Mouse (Mus musculus) kidney, postnatal 0 days (tissue): ENCODE results near the gene Fcer1g. TPM values are rescaled to one million over a fixed set of nuclear protein-coding genes. Genes with fewer than 3 reads are reported as not detected.
A peak's percentile ranks its signal among the peaks of the same experiment; 100 is the strongest.

Experiments
- ATAC-seq: fragments of 200-750 bp; cut with Nextera tagmentation; replicated peaks from 2 replicates; pipeline ENCODE4 v1.8.0; 2017; ENCODE audit warnings: low read depth, moderate number of reproducible peaks, moderate TSS enrichment, moderate library complexity; ENCODE audit not compliant: low FRiP score
- DNase-seq: peaks from one replicate; pipeline ENCODE4 v3.0.0-alpha.2; 2016; ENCODE audit warnings: low spot score
- H3K27ac ChIP-seq: fragments of 300-500 bp; sonication (generic); 2 replicates; pipeline ENCODE4 v1.5.1; 2014; ENCODE audit warnings: mild to moderate bottlenecking
- H3K27me3 ChIP-seq: fragments of 300-500 bp; sonication (generic); 2 replicates; pipeline ENCODE4 v1.6.1; 2014; ENCODE audit warnings: low read length, mixed read lengths; ENCODE audit not compliant: insufficient read depth
- H3K36me3 ChIP-seq: fragments of 300-500 bp; sonication (generic); 2 replicates; pipeline ENCODE4 v1.6.1; 2014; ENCODE audit warnings: low read length, mixed read lengths; ENCODE audit not compliant: insufficient read depth
- H3K4me1 ChIP-seq: fragments of 300-500 bp; sonication (generic); replicated peaks from 2 replicates; pipeline ENCODE4 v1.6.1; 2014; ENCODE audit warnings: antibody characterized with exemption, low read length, mixed read lengths; ENCODE audit not compliant: insufficient read depth
- H3K4me2 ChIP-seq: fragments of 300-500 bp; sonication (generic); 2 replicates; pipeline ENCODE4 v1.6.1; 2014; ENCODE audit warnings: mild to moderate bottlenecking, low read length, moderate library complexity, mixed read lengths
- H3K4me3 ChIP-seq: fragments of 300-500 bp; sonication (generic); replicated peaks from 2 replicates; pipeline ENCODE4 v1.5.1; 2014; ENCODE audit warnings: low read depth, low read length
- H3K9ac ChIP-seq: fragments of 300-500 bp; sonication (generic); 2 replicates; pipeline ENCODE4 v1.6.1; 2014; ENCODE audit warnings: low read depth, low read length
- H3K9me3 ChIP-seq: fragments of 300-500 bp; sonication (generic); replicated peaks from 2 replicates; pipeline ENCODE4 v1.6.1; 2016; ENCODE audit warnings: low read length, inconsistent platforms, mixed read lengths
- CTCF ChIP-seq: IDR thresholded peaks from 2 replicates; pipeline ENCODE4 v1.5.1; 2016; ENCODE audit warnings: antibody characterized with exemption, low read depth, mild to moderate bottlenecking, moderate library complexity
- whole genome bisulfite sequencing: fragments of 180-500 bp; shearing (Covaris S2); extraction: QIAGEN DNeasy Blood & Tissue Kit; methylation state at CpG from one replicate; pipeline ENCODE4 v1.1.7; 2014; 5-methylcytosine and 5-hydroxymethylcytosine counted together
- polyA plus RNA-seq: library from polyadenylated mRNA; unstranded; fragments of >200 nt; fragmentation: Nextera tagmentation; extraction: Ambion mirVana; gene quantifications from 2 replicates; pipeline ENCODE4 v1.2.1, GENCODE M21; 2015

Fcer1g gene
- polyA plus RNA-seq, 1 experiment from 2014 or later = 50.1 TPM

DNA sequence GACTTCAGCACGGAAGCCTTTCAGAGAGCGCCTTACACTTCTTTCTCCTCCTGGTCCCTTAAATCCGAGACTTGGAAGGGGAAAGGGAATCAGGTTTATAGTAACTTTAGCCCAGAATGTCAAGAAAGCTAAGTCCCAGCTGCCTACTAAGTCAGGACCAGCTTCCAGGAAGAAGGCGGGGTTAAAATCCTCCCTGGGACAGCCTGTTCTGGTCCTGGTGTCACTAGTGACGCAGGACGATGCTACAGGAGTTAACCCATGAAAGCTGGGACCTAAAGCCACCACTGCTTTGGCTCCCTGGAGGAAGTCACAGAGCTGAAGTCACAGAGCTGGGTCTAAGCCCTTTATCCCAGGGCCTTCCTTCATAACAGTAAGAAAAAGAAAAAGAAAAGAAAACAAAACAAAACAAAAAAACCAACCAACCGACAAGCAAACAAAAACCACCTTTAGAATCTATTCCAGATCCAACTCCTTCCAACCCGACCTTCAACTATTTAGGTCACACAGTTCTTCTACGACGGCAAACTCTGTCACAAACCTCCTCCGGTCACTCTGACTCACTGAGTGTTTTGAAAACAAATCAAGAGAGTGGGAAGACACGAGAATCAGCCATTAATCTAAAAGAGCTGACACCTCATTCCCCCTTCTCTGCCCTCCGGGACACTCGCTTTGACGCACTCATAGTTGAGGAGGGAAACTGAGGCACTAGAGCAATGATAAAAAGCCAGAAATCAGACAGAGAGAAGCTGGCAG, 6.0 kb upstream of the Fcer1g start:
- DNase-seq (peak; percentile 89), ATAC-seq (0 out of 2 replicates have a peak, but pooled peaks have one; percentile 41)
- WGBS = 42% methylated on average over 15 of the region's 15 CpGs
- Histone ChIP-seq H3K9me3 (no peaks in the 10 kb centered on the region), H3K27me3 (no peaks in the 10 kb centered on the region), H3K36me3 (peaks cover 60% of the 10 kb centered on the region), H3K4me1 (0 out of 2 replicates have a peak, but pooled peaks cover 3% of the 10 kb centered on the region), H3K4me3 (no peak overlapping the region), H3K9ac (no peak overlapping the region), H3K27ac (peak overlapping the region; percentile 71), H3K4me2 (no peak overlapping the region; the same call in 1 of the 2 replicates)
- TF ChIP-seq CTCF = no peak

DNA sequence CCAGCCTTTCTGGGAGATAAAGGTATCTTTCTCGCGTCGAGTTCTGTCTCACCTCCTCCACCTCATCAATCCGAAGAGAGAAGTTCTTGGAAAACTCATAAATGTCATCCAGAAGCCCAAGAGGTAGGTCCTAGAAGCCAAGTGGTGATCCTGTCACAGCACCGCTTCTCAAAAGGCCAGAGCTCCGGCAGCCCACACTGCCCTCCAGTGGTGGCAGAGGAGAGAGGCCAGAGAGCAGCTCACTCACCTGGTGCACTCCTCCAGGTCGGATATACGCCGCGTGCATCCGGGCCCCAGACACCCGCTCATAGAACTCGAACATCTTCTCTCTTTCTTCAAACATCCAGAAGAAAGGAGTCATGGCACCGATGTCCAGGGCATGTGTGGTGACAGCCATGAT, 4.3 kb upstream of the Fcer1g start:
- no peak overlapping the region for H3K4me3 ChIP-seq
- DNase-seq (peak; percentile 54), ATAC-seq (no peak)
- H3K4me1 ChIP-seq = 0 out of 2 replicates have a peak, but pooled peaks cover 3% of the 10 kb centered on the region
- H3K9ac ChIP-seq = no peak overlapping the region
- H3K27me3 ChIP-seq = no peaks in the 10 kb centered on the region
- WGBS = 67% methylated on average over 14 of the region's 14 CpGs
- no peak overlapping the region for H3K27ac ChIP-seq
- TF ChIP-seq CTCF = peak; percentile 84
- H3K4me2 ChIP-seq = no peak overlapping the region
- H3K9me3 ChIP-seq = no peaks in the 10 kb centered on the region
- H3K36me3 ChIP-seq = peaks cover 75% of the 10 kb centered on the region

DNA sequence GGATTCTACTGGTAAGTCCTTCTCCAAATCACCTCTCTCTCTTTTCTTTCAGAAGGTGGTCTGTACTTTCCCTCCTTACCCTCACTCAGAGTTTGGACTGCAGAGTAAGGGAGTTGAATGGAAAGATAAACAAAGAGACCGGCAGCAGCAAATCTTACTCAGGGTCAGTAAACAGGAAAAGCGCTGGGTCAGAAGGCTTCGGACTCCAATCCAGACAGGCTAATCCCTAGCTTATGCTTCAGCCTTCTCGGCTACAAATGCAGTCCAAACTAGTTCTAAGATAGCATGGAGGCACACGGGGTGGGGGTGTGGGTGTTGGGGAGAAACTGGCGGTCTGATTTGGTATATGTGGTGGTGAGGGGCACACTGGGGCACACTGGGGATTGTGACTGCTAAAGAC, 3.3 kb upstream of the Fcer1g start:
- no peaks in the 10 kb centered on the region for H3K9me3 ChIP-seq
- ATAC-seq = no peak
- 0 out of 2 replicates have a peak, but pooled peaks cover 3% of the 10 kb centered on the region for H3K4me1 ChIP-seq
- WGBS = 73% methylated on average over 6 of the region's 6 CpGs
- H3K4me3 ChIP-seq = no peak overlapping the region
- no peak overlapping the region for H3K27ac ChIP-seq
- TF ChIP-seq CTCF = no peak
- H3K9ac ChIP-seq = no peak overlapping the region
- H3K4me2 ChIP-seq = no peak overlapping the region
- no peaks in the 10 kb centered on the region for H3K27me3 ChIP-seq
- peaks cover 67% of the 10 kb centered on the region for H3K36me3 ChIP-seq
- no peak for DNase-seq

DNA sequence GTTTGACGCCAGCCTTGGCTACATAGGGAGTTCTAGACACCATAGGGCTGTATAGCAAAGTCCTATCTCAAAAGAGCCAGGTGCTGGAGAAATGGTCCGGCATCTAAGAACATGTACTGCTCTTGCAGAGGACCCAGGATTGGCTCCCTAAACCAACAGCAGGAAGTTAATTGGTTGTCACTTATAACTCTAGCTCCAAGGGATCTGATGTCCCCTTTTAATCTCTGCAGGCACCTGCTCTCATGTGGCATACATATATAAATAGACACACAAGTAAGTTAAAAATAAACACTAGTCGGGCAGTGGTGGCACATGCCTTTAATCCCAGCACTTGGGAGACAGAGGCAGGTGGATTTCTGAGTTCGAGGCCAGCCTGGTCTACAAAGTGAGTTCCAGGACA, 1.6 kb upstream of the Fcer1g start:
- H3K9ac ChIP-seq = no peak overlapping the region
- no peak overlapping the region for H3K4me2 ChIP-seq
- 85% methylated on average over 4 of the region's 4 CpGs for WGBS
- no peak for TF ChIP-seq CTCF
- ATAC-seq = no peak
- H3K36me3 ChIP-seq = peaks cover 56% of the 10 kb centered on the region
- DNase-seq = no peak
- 0 out of 2 replicates have a peak, but pooled peaks cover 4% of the 10 kb centered on the region for H3K4me1 ChIP-seq
- no peak overlapping the region for H3K27ac ChIP-seq
- H3K9me3 ChIP-seq = no peaks in the 10 kb centered on the region
- no peaks in the 10 kb centered on the region for H3K27me3 ChIP-seq
- H3K4me3 ChIP-seq = no peak overlapping the region

DNA sequence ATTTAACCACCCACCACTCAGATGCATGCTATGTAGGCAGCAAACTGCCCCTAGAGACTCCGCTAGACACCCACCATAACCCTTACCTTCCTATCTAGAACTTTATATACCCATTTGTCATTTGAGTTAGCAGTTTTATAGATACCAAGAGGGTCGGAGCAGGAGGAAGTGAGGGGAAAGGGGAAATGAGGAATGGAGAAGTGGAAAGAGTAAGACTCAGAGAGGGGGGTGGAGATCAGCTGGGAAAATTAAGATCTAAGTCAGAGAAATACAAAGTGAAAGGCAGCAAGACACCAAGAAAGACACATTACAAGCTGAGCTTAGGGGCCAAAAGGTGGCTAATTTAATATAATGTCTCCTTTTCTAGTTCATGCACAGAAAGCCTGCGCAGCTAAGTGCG, 373 bp upstream of the Fcer1g start:
- Histone ChIP-seq H3K4me1 (0 out of 2 replicates have a peak, but pooled peaks cover 3% of the 10 kb centered on the region), H3K4me2 (no peak overlapping the region), H3K9ac (no peak overlapping the region), H3K9me3 (no peaks in the 10 kb centered on the region), H3K4me3 (no peak overlapping the region), H3K27me3 (no peaks in the 10 kb centered on the region), H3K27ac (no peak overlapping the region), H3K36me3 (peaks cover 52% of the 10 kb centered on the region)
- ATAC-seq (no peak), DNase-seq (no peak)
- no peak for TF ChIP-seq CTCF
- WGBS = 81% methylated on average over 4 of the region's 4 CpGs

DNA sequence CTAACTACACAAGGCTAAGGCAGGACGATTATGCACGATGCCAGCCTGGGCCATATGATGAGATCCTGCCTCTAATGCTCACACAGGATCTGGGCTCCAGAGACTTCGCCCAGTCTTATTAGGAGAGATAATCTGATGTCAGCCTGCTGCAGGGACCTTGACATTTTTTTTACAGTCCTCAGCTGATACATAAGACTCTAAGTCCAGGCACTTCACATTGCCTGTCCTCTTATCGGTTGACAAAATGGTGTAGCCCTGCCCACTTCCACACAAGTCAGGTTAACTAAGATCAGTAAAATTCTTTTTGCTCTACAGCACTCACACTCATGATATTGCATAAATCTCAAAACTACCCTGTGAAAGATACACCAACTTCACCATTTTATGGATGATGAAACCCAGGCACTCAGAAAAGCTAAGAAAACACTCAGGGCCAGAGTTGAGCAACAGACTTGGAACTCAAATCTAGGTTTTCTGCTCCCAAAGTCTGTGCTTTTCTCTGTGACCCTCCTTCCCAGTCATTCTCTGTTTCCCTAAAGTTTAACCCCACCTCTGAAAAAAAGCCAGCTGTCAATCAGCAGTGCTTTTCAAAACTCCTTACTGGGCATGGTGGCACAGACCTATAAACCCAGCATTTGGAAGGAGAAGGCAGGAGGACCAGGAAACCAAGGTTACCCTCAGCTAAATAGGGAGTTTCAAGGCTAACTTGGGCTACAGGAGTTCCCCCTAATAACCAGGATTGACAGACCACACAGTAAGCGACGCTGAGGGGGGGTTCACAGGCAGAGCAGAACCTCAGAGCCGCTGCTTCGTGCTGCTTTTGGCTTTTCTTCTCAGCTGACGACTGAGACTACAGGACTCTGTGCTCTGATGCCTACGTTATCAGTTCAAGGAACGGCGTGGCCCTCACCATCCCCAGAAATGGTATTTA, 1.1 kb downstream of the Fcer1g start:
- Histone ChIP-seq H3K27me3 (no peaks in the 10 kb centered on the region), H3K27ac (peak overlapping the region; percentile 50; the same call in 1 of the 2 replicates), H3K36me3 (peaks cover 40% of the 10 kb centered on the region), H3K4me2 (no peak overlapping the region), H3K4me1 (0 out of 2 replicates have a peak, but pooled peaks cover 3% of the 10 kb centered on the region), H3K4me3 (no peak overlapping the region), H3K9me3 (no peaks in the 10 kb centered on the region), H3K9ac (no peak overlapping the region)
- no peak for DNase-seq
- no peak for TF ChIP-seq CTCF
- ATAC-seq = no peak
- 84% methylated on average over 12 of the region's 12 CpGs for WGBS
